Mouse (Mus musculus) lung, adult 2 months (tissue): ENCODE measurements around the gene Usf1.

Experiments
- CTCF ChIP-seq: fragments of 200-500 bp; IDR thresholded peaks from 2 replicates; pipeline ENCODE4 v1.5.1; 2011; ENCODE audit warnings: mild to moderate bottlenecking, low read length, control low read depth; ENCODE audit not compliant: insufficient read depth
- POLR2A ChIP-seq: fragments of 200-500 bp; IDR thresholded peaks from 2 replicates; pipeline ENCODE4 v1.6.1; 2011; ENCODE audit warnings: low read depth, mild to moderate bottlenecking, control low read depth, low read length, borderline replicate concordance; ENCODE audit errors: extremely low read depth

GRCm38 (mm10) chr1:171451001-171451400 is 39.9 kb downstream of the Usf1 start:
- no peak for TF ChIP-seq POLR2A
- TF ChIP-seq CTCF: no peak
